Mouse (Mus musculus) MEL (cell line): ENCODE measurements around the gene Mrps25. TPM values are rescaled to one million over a fixed set of nuclear protein-coding genes. Genes with fewer than 3 reads are reported as not detected.
A peak's percentile ranks its signal among the peaks of the same experiment; 100 is the strongest.

Experiments
- DNase-seq: peaks from one replicate; pipeline ENCODE4 v3.0.0; 2011; ENCODE audit warnings: low read depth, low spot score
- H3K27ac ChIP-seq: 2 replicates; pipeline ENCODE4 v1.5.1; 2012; ENCODE audit warnings: low read depth, mild to moderate bottlenecking, control low read depth, low read length, moderate library complexity; ENCODE audit not compliant: control insufficient read depth
- H3K27me3 ChIP-seq, 2 experiments: fragments of 150-350 bp in 1 of 2; sonication (generic) in 1 of 2; 2 replicates each; pipeline ENCODE4 v1.6.1; 2012; ENCODE audit warnings: low read length in 2 of 2, mild to moderate bottlenecking in 2 of 2, improper control_type of control experiment in 1 of 2, moderate library complexity in 1 of 2; ENCODE audit not compliant: insufficient read depth in 2 of 2, control insufficient read depth in 1 of 2
- H3K36me3 ChIP-seq, 2 experiments: 2 replicates each; pipeline ENCODE4 v1.6.1; 2012 to 2014; ENCODE audit warnings: low read length in 2 of 2, improper control_type of control experiment in 1 of 2, inconsistent platforms in 1 of 2, mild to moderate bottlenecking in 1 of 2; ENCODE audit not compliant: insufficient read depth in 2 of 2, control insufficient read depth in 1 of 2
- H3K4me1 ChIP-seq, 2 experiments: fragments of 150-350 bp in 1 of 2; sonication (generic) in 1 of 2; 2 replicates each; pipeline ENCODE4 v1.6.1; 2012; ENCODE audit warnings: low read length in 2 of 2, improper control_type of control experiment in 1 of 2, mild to moderate bottlenecking in 1 of 2; ENCODE audit not compliant: insufficient read depth in 2 of 2, control insufficient read depth in 1 of 2
- H3K4me3 ChIP-seq, 2 experiments: fragments of 150-350 bp in 1 of 2; sonication (generic) in 1 of 2; 2 replicates each; pipeline ENCODE4 v1.5.1; 2012; ENCODE audit warnings: low read depth in 2 of 2, low read length in 2 of 2, mild to moderate bottlenecking in 2 of 2, moderate library complexity in 2 of 2, control low read depth in 1 of 2, improper control_type of control experiment in 1 of 2; ENCODE audit not compliant: control insufficient read depth in 1 of 2, insufficient read depth in 1 of 2
- H3K79me2 ChIP-seq: 2 replicates; pipeline ENCODE4 v1.6.1; 2012; ENCODE audit warnings: mild to moderate bottlenecking, low read length, moderate library complexity; ENCODE audit not compliant: control insufficient read depth, poor library complexity, insufficient read depth
- H3K9ac ChIP-seq: 2 replicates; pipeline ENCODE4 v1.6.1; 2012; ENCODE audit warnings: low read depth, mild to moderate bottlenecking, control low read depth, low read length, moderate library complexity; ENCODE audit not compliant: control insufficient read depth, poor library complexity, severe bottlenecking
- H3K9me3 ChIP-seq: fragments of 150-350 bp; sonication (generic); replicated peaks from 2 replicates; pipeline ENCODE4 v1.6.1; 2012; ENCODE audit warnings: mild to moderate bottlenecking, low read length, improper control_type of control experiment, moderate library complexity; ENCODE audit not compliant: insufficient read depth
- CHD1 ChIP-seq: IDR thresholded peaks from 2 replicates; pipeline ENCODE4 v1.6.1; 2012; ENCODE audit warnings: low read depth, mild to moderate bottlenecking, inconsistent platforms, low read length, improper control_type of control experiment
- CTCF ChIP-seq, 3 experiments: IDR thresholded peaks in 2 of 3; conservative IDR thresholded peaks in 1 of 3; 2 replicates each; pipeline ENCODE4 v1.5.1; 2011 to 2012; ENCODE audit warnings: low read length in 3 of 3, low read depth in 2 of 3, mild to moderate bottlenecking in 2 of 3, improper control_type of control experiment in 1 of 3, inconsistent platforms in 1 of 3, mixed read lengths in 1 of 3, moderate library complexity in 1 of 3; ENCODE audit not compliant: control insufficient read depth in 1 of 3, insufficient read depth in 1 of 3, poor library complexity in 1 of 3, severe bottlenecking in 1 of 3
- E2F4 ChIP-seq: IDR thresholded peaks from 2 replicates; pipeline ENCODE4 v1.6.1; 2011; ENCODE audit warnings: low read depth, low read length, improper control_type of control experiment, borderline replicate concordance
- ETS1 ChIP-seq: IDR thresholded peaks from 2 replicates; pipeline ENCODE4 v1.6.1; 2012; ENCODE audit warnings: low read depth, mild to moderate bottlenecking, inconsistent platforms, low read length, improper control_type of control experiment, moderate library complexity
- GABPA ChIP-seq: IDR thresholded peaks from 2 replicates; pipeline ENCODE4 v1.6.1; 2012; ENCODE audit warnings: low read depth, mild to moderate bottlenecking, inconsistent platforms, low read length, improper control_type of control experiment, moderate library complexity
- JUND ChIP-seq: IDR thresholded peaks from 2 replicates; pipeline ENCODE4 v1.6.1; 2011; ENCODE audit warnings: low read depth, mild to moderate bottlenecking, improper control_type of control experiment, low read length
- KAT2A ChIP-seq: conservative IDR thresholded peaks from 2 replicates; pipeline ENCODE4 v1.6.1; 2012; ENCODE audit warnings: low read depth, low read length, improper control_type of control experiment, inconsistent platforms
- MEF2A ChIP-seq: IDR thresholded peaks from 2 replicates; pipeline ENCODE4 v1.6.1; 2014; ENCODE audit warnings: low read depth, mild to moderate bottlenecking, inconsistent platforms, low read length, improper control_type of control experiment; ENCODE audit not compliant: poor library complexity, insufficient replicate concordance, severe bottlenecking; ENCODE audit errors: extremely low read depth
- MYC ChIP-seq: IDR thresholded peaks from 2 replicates; pipeline ENCODE4 v1.6.1; 2011; ENCODE audit warnings: low read depth, mild to moderate bottlenecking, low read length, improper control_type of control experiment, moderate library complexity
- NELFE ChIP-seq: IDR thresholded peaks from 2 replicates; pipeline ENCODE4 v1.6.1; 2011; ENCODE audit warnings: low read depth, low read length, improper control_type of control experiment
- POLR2AphosphoS2 ChIP-seq: IDR thresholded peaks from 2 replicates; pipeline ENCODE4 v1.6.1; 2011; ENCODE audit warnings: low read length, improper control_type of control experiment
- TBP ChIP-seq: IDR thresholded peaks from 2 replicates; pipeline ENCODE4 v1.8.0; 2011; ENCODE audit warnings: low read depth, low read length, improper control_type of control experiment
- UBTF ChIP-seq: IDR thresholded peaks from 2 replicates; pipeline ENCODE4 v1.6.1; 2012; ENCODE audit warnings: low read depth, mild to moderate bottlenecking, inconsistent platforms, low read length, improper control_type of control experiment, moderate library complexity, borderline replicate concordance; ENCODE audit not compliant: insufficient read depth
- ZC3H11A ChIP-seq: IDR thresholded peaks from 2 replicates; pipeline ENCODE4 v1.6.1; 2012; ENCODE audit warnings: low read depth, mild to moderate bottlenecking, inconsistent platforms, low read length, improper control_type of control experiment
- polyA plus RNA-seq, 2 experiments: library from polyadenylated mRNA; stranded (reverse) in 1 of 2; unstranded in 1 of 2; fragments of >175 nt in 1 of 2; fragments of >200 nt in 1 of 2; gene quantifications; 2 replicates each; pipeline versions ENCODE4 v1.2.1 to v1.2.4; 2012; ENCODE audit warnings: low replicate concordance in 2 of 2, low read depth in 1 of 2; ENCODE audit not compliant: insufficient read length in 2 of 2, insufficient read depth in 1 of 2, missing spikeins in 1 of 2
- total RNA-seq: library from RNA; depleted of rRNA; stranded (reverse); fragments of 300-350 nt; gene quantifications from 2 replicates; pipeline ENCODE4 v1.2.3, GENCODE M21; 2012

The Mrps25 gene
- total and polyA plus RNA-seq, 3 experiments = 94.7 to 261 (median 109) TPM

GRCm38 (mm10) chr6:92214055-92214772 is 30.4 kb upstream of the Mrps25 start:
- Histone ChIP-seq H3K27me3 (no peaks in the 10 kb centered on the region), H3K4me3 (peak overlapping the region; percentile 73 to 77), H3K9me3 (no peaks in the 10 kb centered on the region), H3K4me1 (peaks cover 4 to 6% of the 10 kb centered on the region in 2 experiments; a peak in 3 of 4 replicates), H3K9ac (peak overlapping the region; percentile 84), H3K36me3 (peaks cover 3 to 10% of the 10 kb centered on the region in 2 experiments), H3K79me2 (peaks cover 20% of the 10 kb centered on the region), H3K27ac (peak overlapping the region; percentile 53)
- TF ChIP-seq ZC3H11A (no peak), JUND (no peak), E2F4 (peak; percentile 18; the same call in 1 of the 2 replicates), UBTF (no peak), TBP (no peak), KAT2A (no peak), CHD1 (0 out of 2 replicates have a peak, but pooled peaks have one; percentile 31), POLR2AphosphoS2 (no peak), MYC (peak; percentile 73), NELFE (no peak), ETS1 (no peak), MEF2A (0 out of 2 replicates have a peak, but pooled peaks have one; percentile 12), GABPA (no peak)
- peak; percentile 52 for DNase-seq

DNA sequence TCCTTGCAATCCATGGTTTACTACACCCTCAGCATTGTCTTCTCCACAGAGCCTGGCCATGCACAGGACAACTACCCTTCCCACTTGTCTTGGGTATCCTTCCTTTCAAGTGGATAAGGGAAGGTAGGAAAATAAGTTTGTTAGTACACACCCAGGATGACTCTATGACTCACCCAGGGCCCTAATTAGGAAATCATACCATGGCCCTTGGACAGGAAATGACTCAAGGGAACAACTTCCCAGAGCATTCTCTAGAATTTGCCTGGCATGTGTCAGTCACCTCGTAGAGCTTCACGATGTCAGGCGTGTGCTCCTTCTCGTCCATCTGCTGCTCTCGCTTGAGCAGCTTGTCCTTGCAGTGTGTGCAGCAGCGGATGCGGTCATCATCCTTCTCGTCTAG is 15.6 kb upstream of the Mrps25 start:
- Histone ChIP-seq H3K9me3 (no peaks in the 10 kb centered on the region), H3K4me3 (no peak overlapping the region), H3K36me3 (peaks cover 0 to 20% of the 10 kb centered on the region in 2 experiments; a peak in 2 of 4 replicates), H3K4me1 (no peaks in the 10 kb centered on the region), H3K79me2 (no peaks in the 10 kb centered on the region), H3K9ac (no peak overlapping the region), H3K27ac (no peak overlapping the region), H3K27me3 (no peaks in the 10 kb centered on the region)
- DNase-seq = no peak
- no peak for TF ChIP-seq CTCF (IDR thresholded peaks at IDR 0.05 in 2 of 3, conservative IDR thresholded peaks at IDR 0.05 in 1 of 3; ENCODE audit: control insufficient read depth in 1 of 3, insufficient read depth in 1 of 3, low read depth in 2 of 3, low read length in 3 of 3, poor library complexity in 1 of 3, severe bottlenecking in 1 of 3)
